Mouse (Mus musculus) adrenal gland, postnatal 4 days (tissue): ENCODE results near the gene Adgrg1. TPM values are rescaled to one million over a fixed set of nuclear protein-coding genes. Genes with fewer than 3 reads are reported as not detected.
"Not testable (repeated sequence)": the region's sequence is repeated elsewhere in the genome, so short reads cannot be mapped to it uniquely, and the experiment has no call there.

Source experiments
- DNase-seq, 2 experiments: peaks; one replicate each; pipeline ENCODE4 v3.0.0; 2021 to 2022; ENCODE audit warnings: low spot score in 2 of 2, mixed read lengths in 2 of 2
- total RNA-seq, 2 experiments: library from RNA; stranded (reverse); gene quantifications; 2 replicates each; pipeline ENCODE4 v1.2.3; 2021

Gene Adgrg1
- total RNA-seq, 2 experiments from 2014 or later: 38.3 to 62.3 TPM

DNA sequence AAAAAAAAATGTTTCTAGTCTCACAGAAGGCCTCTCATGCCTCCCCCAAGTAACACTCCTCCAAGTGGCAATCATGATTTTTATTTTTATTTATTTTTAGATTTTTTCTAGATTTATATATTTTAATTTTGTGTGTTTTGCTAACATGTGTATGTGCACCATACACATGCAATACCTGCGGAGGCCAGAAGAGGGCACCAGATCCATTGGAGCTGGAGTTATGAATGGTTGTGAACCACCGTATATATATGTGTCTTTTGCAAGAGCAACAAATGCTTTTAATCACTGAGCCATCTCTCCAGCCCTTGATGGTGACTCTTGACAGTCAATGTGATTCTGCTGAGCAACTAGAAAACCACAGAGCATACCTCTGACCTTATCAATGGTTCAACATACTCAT is 50.9 kb downstream of the Adgrg1 start:
- DNase-seq: no peak

DNA sequence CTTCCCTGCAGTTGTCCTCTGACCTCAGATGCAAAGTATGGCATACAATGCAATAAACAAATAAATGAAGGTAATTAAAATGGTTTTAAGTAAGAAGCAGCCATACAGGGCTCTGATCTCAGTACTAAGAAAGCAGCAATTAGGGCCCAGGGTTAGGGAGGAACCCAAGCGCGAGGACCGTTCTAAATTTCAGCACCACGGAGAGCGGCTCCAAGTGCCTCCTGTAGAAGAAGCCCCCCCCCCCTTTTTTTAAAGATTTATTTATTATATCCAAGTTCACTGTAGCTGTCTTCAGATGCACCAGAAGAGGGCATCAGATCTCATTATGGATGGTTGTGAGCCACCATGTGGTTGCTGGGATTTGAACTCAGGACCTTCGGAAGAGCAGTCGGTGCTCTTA is 53.8 kb downstream of the Adgrg1 start:
- DNase-seq: not testable (repeated sequence)

DNA sequence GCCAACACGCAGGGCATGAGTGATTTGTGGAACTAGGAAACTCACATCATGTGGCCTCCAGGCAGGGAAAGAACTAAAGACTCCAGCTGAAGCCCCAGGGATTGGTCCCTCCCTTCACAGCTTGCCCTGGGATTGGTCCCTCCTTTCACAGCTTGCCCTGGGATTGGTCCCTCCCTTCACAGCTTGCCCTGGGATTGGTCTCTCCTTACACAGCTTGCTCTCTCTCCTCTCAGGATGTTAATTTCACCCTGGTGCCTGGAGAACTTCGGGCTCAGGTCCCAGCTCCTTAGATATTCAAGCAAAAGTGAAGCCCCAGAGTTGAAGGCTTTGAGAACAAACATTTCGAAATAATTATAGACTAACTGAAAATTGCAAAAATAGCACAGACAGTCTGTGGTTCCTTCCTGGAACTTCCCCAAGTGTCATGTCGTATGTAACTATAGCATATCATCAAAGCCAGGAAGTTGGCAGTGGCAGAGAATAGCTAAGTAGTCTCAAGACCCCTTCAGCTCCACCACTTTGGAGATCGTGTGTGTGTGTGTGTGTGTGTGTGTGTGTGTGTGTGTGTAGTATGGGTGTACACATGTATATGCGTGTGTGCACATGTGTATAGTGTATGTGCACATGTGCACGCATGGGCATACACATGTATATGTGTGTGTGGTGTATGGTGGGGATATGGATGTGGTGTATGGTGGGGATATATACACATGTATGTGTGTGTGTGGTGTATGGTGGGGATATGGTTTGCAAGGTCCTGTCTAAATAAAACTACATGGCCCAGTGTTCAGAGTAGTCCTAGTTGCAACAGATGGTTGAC is 62.8 kb downstream of the Adgrg1 start:
- no peak for DNase-seq

DNA sequence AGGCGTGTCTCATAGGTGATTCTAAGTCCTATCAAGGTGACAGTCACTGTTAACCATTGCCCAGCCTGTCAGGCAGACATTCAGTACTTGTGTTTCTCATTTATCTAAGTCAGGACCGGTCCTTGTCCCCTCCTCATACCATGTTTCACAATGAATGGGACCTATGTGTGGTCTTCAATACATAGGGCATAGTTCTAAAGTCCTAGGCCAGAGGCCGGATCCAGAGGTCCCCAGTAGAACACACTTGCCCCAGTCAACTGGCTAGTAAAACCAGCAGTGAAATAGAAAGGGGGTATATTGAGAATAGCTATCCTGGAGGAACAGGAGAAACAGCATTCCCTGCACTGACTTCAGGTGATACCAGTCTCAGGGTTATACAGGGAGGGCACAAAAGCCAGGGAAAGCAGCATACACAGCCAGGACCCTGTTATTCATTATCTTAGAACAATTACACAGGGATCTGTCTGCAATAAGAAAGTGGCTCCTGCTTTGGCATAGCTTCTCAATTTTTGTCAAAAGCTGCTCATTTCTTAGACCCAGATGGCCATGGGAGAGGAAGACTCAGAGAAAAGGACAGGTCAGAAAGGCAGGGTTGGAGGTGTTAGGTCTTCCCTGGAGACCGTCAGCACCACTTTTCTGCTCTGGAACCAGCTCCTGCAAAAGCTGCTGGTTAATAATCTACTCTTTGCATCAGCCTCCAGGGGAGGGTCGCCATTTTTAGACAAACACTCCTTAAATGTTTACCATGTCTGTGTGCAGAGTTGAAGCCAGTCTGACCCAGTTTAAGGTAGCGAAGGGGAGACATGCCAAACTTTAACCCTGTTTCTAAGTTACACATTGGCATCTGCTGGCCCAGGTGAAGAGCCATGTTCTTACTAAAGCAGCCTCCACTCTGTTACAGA is 67.6 kb downstream of the Adgrg1 start:
- DNase-seq: no peak

DNA sequence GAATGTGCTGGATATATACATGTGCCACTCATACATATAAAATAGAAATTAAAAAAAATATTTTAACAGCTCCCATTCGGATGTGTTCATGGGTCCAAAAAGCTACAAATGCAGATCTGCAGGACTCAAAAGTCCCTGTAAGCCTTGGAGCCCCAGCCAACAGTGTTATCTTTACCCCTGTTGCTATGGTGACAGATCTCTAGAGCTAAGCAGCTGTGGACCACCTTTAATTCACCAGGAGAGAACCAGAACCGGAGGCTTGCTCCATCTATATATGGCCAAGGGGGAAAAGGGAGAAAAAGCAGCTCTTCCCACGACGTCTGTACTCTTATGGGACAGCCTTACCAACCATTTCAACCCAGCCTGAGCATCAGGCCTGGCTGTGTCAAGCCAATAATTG is 70.3 kb downstream of the Adgrg1 start:
- no peak for DNase-seq

DNA sequence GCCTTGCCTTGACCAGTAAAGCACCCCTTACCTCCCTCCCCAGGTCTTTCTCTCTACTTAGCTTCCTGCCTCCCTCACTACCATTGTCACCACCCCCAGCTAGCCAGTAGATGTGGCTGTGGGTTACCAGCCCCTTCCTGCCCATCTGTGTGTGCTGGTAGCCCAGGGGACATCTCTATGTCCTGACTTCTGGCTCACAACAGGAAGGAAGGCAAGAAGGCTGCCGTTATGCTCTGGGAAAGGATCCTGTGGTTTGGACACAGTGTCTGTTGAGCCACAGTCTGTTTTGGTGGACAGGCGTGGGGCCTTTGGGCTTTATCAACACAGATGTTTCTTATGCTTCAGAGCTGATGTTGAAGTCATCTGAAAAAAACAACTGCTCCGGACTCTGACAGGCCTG is 72.4 kb downstream of the Adgrg1 start:
- no peak for DNase-seq

DNA sequence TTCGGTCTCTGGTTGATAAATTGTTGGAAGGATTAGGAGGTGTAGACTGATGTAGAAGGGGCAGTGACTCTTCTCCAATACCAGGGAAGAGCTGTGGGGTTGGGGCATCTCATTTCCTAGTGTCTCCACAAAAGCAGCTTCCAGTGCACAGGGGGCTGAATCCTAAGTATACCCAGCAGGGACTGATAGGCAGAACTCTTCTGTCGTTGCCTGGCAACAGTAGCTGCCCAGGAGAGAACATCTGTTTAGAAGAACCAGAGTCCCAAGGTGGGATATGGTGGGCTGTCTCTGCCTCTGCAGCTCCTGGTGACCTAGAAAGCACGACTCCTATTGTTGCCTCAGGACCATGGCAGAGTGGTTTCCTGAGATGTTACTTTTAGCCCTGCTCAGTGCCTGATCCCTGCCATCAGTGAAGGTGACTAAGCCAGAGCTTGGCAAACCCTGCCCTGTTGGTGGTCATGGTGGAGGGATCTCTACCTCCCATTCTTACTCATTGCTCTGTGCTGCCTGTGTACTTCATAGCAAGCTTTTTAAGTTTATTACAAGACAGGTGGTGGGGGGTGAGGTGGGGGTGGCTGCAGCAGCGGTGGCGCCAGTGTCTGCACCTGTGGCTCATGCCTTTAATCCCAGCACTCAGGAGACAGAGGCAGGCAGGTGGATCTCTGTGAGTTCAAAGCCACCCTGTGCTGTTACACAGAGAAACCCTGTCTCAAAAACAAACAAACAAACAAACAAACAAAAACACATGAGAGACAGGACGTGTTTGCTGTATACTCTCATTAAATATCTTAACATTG is 73.5 kb downstream of the Adgrg1 start:
- no peak for DNase-seq

DNA sequence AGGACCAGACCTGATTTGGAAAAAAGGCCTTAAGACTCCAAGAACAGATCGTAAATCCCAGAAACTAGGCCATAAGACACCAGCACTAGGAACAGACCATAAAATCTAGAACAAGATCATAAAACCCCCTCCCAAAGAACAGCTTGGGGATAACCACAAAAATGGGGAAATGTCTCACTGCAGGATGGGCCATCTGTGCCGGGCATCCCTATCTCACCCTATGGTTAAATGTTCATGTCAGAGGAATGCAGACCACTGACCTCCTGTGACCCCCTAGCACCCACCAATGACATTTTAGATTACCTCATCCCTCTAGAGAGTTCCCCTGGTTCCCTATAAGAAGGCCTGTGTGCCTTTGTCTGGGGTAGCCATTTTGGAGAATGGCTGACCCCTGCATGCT is 75.1 kb downstream of the Adgrg1 start:
- no peak for DNase-seq

DNA sequence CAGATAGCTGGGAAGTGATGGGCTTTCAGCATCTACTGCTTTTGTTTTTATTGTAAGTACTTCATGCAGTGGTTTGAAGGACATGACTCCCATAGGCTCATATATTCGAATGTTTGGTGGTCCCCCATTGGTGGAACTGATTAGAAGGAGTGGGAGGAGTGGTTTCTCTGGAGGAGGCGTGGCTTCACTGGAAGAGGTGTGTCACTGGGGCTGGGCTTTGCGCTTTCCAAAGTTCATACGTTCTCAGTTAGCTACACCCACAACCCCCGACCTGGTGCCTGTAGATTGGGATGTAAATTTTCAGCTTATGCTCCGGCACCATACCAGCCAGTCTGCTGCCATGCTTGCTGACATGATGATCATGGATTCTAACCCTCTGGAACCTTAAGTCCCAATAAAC is 79.9 kb downstream of the Adgrg1 start:
- DNase-seq: no peak

DNA sequence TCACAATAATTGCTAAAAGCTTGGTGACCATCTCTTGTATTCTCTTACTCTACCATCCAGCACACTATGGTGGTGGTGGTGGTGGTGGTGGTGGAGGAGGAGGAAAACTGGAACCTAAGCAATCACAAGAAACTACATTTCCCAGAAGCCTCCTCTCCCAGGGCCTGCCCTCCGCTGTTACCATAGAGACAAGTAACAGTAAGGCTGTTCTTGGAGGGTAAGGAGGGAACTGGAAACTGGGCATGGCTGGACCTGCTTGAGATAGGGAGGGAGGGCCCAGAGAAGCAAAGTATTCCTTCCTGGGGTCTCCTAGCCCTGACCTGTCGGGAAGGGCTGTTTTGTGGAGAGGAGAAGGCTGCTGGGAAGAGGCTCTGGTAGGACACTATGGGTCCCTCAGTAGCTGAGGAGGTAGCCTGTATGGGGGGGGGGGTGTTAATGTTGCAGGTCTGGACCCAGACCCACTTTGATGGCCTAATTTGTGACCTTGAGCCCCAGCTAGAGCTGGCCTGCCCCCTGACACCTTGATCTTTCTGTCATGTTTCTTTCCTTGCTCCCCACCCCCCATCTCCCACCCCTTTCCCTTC is 80.5 kb downstream of the Adgrg1 start, which contains the start of gene Drc7:
TSS of gene Drc7 (plus strand) at position 177 of the 584 bp plus-strand sequence.
- DNase-seq: no peak

DNA sequence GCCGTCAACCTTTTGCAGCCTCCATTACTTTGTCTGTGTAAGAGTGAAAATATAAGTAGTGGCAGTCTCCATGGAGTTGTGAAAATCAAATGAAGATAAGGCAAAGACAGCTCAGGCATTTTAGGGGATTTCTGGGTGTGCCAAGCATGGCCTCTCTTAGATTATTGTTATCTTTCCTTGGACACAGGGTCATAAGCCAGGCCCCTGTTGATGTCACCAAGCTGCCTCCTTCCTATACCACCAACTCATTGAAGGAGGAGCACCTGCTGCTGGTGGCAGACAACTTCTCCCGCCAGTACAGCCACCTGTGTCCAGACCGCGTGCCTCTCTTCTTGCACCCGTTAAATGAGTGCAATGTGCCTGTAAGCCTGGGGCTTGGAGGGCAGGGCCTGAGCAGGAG is 81.9 kb downstream of the Adgrg1 start:
- no peak for DNase-seq

DNA sequence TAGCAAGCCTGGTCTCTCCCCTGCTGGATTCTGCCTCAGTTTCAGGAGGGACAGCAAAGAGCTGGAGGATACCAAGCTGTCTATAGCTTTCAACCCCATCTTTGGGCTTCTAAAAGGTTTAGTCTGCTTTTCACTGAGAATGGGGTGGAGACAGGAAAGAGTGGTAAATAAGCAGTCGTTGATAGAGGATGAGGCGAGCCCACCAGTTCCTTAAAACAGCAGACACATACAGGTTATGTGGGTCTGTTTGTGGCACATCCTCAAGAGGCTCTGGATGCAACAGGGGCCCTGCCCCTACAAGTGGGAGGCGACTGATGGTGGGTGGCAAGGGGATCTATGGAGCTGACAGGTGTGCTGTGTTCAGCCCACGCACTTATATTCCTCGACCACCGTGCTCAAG is 84.1 kb downstream of the Adgrg1 start:
- DNase-seq: no peak

DNA sequence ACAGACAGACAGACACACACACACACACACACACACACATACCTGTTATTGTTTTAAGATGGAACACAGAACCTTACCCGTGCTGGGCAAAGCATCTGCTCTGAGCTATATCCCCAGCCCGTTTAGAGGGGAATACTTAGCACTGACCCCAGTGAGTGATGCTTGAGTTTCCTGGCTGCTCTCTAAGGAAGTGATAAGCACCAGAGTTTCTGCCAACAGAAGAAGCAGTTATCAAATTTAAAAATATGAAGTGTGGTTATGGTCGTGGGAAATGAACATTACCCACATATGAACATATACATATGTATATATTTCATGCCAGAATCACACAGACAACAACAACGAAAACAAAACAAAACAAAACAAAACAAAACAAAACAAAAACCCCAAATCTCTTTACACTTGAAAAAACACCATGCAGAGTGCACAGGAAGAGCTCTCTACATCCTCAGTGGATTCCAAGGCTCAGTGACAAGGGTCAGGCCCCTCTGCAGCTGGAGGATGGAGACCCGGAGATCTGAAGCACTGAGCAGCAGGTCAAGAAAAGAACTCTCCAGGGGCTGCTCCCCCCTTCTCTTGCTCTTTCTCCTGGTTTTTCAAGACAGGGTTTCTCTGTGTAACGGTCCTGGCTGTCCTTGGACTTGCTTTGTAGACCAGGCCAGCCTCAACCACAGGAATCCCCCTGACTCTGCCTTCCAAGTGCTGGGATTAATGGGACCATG is 85.4 kb downstream of the Adgrg1 start:
- DNase-seq: no peak

Other genes with a start within 250 kb of the Adgrg1 start
- under 1 TPM; 0.25 to 0.31 TPM for gene Ccl22, start 229.2 kb upstream of the Adgrg1 start, total RNA-seq
- 10 to 100 TPM; 18.8 to 21.1 TPM for gene Cx3cl1, start 202.7 kb upstream of the Adgrg1 start, total RNA-seq
- gene Ccl17, start 164.3 kb upstream of the Adgrg1 start, total RNA-seq: under 1 TPM; 0.87 to 0.90 TPM
- 100 to 1,000 TPM; 128 to 144 TPM for gene Coq9, start 136.4 kb upstream of the Adgrg1 start, total RNA-seq
- gene Ciapin1, start 136.4 kb upstream of the Adgrg1 start, total RNA-seq: 10 to 100 TPM; 84.1 to 89.3 TPM
- gene Polr2c, start 117.3 kb upstream of the Adgrg1 start, total RNA-seq: 10 to 100 TPM; 61.4 to 65.6 TPM
- gene Dok4, start 98.4 kb upstream of the Adgrg1 start, total RNA-seq: 10 to 100 TPM; 21.5 to 24.9 TPM
- 10 to 100 TPM; 13.3 to 14.0 TPM for gene Ccdc102a, start 56.7 kb upstream of the Adgrg1 start, total RNA-seq
- under 1 TPM; 0.28 to 0.42 TPM for gene Adgrg5, start 51.1 kb upstream of the Adgrg1 start, total RNA-seq
- gene Adgrg3, start 42.9 kb downstream of the Adgrg1 start, total RNA-seq: 1 to 10 TPM; 6.2 to 7.8 TPM
- gene Drc7, start 80.4 kb downstream of the Adgrg1 start, total RNA-seq: not detected
- gene Katnb1, start 106.4 kb downstream of the Adgrg1 start, total RNA-seq: 10 to 100 TPM; 20.2 to 20.9 TPM
- gene Kifc3, start 228.1 kb downstream of the Adgrg1 start, total RNA-seq: 100 to 1,000 TPM; 116 to 117 TPM